Mouse (Mus musculus) hindbrain, embryonic 10.5 days (tissue): ENCODE results near the gene Prss54. TPM values are rescaled to one million over a fixed set of nuclear protein-coding genes. Genes with fewer than 3 reads are reported as not detected.

Experiments used
- DNase-seq: peaks from one replicate; pipeline ENCODE4 v3.0.0-alpha.2; 2017; ENCODE audit warnings: low spot score
- H3K27ac ChIP-seq: fragments of 300-500 bp; sonication (generic); 2 replicates; pipeline ENCODE4 v1.5.1; 2016; ENCODE audit warnings: mild to moderate bottlenecking, moderate library complexity
- H3K27me3 ChIP-seq: fragments of 300-500 bp; sonication (generic); 2 replicates; pipeline ENCODE4 v1.6.1; 2016; ENCODE audit warnings: mild to moderate bottlenecking; ENCODE audit not compliant: poor library complexity, insufficient read depth, severe bottlenecking
- H3K36me3 ChIP-seq: fragments of 300-500 bp; sonication (generic); 2 replicates; pipeline ENCODE4 v1.6.1; 2016; ENCODE audit warnings: mild to moderate bottlenecking, moderate library complexity
- H3K4me1 ChIP-seq: fragments of 300-500 bp; sonication (generic); replicated peaks from 2 replicates; pipeline ENCODE4 v1.6.1; 2016; ENCODE audit warnings: mild to moderate bottlenecking
- H3K4me3 ChIP-seq: fragments of 300-500 bp; sonication (generic); 2 replicates; pipeline ENCODE4 v1.5.1; 2016; ENCODE audit warnings: mild to moderate bottlenecking, moderate library complexity
- H3K9me3 ChIP-seq: fragments of 300-500 bp; sonication (generic); 2 replicates; pipeline ENCODE4 v1.6.1; 2016; ENCODE audit warnings: mild to moderate bottlenecking, moderate library complexity
- WGBS: fragments of 180-500 bp; shearing (Covaris S2); methylation state at CpG from one replicate; pipeline ENCODE4 v1.1.7; 2016; 5-methylcytosine and 5-hydroxymethylcytosine counted together
- polyA plus RNA-seq: library from polyadenylated mRNA; unstranded; fragments of >200 nt; fragmentation: Nextera tagmentation; extraction: Ambion mirVana; gene quantifications from 2 replicates; pipeline ENCODE4 v1.2.1, GENCODE M21; 2016

Prss54 gene
- polyA plus RNA-seq, 1 experiment from 2014 or later, result not detected

DNA sequence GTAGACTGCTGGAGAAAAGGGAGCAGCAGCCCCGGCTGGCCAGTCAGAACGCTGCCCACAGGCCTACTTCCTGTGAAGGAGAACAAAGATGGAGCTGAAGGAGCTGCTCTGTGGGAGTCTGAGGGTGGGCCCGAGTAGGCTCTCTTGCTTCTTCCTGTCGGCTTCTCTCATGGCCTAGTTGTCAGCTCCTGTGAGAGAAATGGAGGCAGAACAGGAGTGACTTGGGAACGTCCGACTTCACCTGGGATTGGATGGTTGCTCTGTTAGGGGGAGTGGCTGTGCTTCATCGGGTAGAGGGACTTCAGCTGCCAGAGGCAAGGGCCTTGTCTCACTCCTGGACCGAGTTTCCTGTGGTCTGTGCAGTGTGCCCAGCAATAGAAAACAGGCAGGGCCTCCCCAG is 28.2 kb downstream of the Prss54 start:
- no peaks in the 10 kb centered on the region for H3K27me3 ChIP-seq
- 69% methylated on average over 8 of the region's 8 CpGs for WGBS
- peaks cover 38% of the 10 kb centered on the region for H3K4me1 ChIP-seq
- no peak overlapping the region for H3K4me3 ChIP-seq
- no peak for DNase-seq
- no peaks in the 10 kb centered on the region for H3K36me3 ChIP-seq
- no peaks in the 10 kb centered on the region for H3K9me3 ChIP-seq
- peak overlapping the region; percentile 59; the same call in 1 of the 2 replicates for H3K27ac ChIP-seq

DNA sequence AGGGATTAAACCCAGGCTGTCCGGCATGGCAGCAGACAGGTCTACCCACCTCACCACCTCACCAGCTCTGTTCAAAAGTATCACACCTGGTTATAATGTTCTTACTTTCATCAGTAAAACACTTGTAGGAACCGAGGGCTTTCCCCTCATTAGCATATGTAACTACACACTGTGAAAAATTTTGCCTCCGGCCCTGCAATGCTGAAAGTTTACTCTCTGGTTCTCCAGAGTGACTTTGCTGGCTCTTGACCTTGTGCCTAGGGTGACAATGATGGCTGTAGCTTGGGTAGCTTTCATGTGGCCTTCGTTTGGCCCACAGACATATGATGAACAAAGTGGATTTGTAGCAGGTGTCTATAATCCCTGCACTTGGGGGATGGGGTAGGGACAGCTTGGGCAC is 29.2 kb downstream of the Prss54 start:
- WGBS, result 96% methylated on average over 4 of the region's 4 CpGs
- H3K36me3 ChIP-seq, result no peaks in the 10 kb centered on the region
- no peak overlapping the region for H3K4me3 ChIP-seq
- H3K27ac ChIP-seq, result no peak overlapping the region
- no peaks in the 10 kb centered on the region for H3K9me3 ChIP-seq
- no peak for DNase-seq
- no peaks in the 10 kb centered on the region for H3K27me3 ChIP-seq
- H3K4me1 ChIP-seq, result peaks cover 38% of the 10 kb centered on the region

- Histone ChIP-seq H3K4me3 (no peak overlapping the region), H3K9me3 (no peaks in the 10 kb centered on the region), H3K27ac (peak overlapping the region; percentile 23; the same call in 1 of the 2 replicates), H3K27me3 (no peaks in the 10 kb centered on the region), H3K36me3 (no peaks in the 10 kb centered on the region), H3K4me1 (peaks cover 29% of the 10 kb centered on the region)
- WGBS, result 79% methylated on average over 17 of the region's 17 CpGs
- DNase-seq, result no peak
These were observed 30.3 kb downstream of the Prss54 start for GRCm38 (mm10) chr8:95545815-95546214.

DNA sequence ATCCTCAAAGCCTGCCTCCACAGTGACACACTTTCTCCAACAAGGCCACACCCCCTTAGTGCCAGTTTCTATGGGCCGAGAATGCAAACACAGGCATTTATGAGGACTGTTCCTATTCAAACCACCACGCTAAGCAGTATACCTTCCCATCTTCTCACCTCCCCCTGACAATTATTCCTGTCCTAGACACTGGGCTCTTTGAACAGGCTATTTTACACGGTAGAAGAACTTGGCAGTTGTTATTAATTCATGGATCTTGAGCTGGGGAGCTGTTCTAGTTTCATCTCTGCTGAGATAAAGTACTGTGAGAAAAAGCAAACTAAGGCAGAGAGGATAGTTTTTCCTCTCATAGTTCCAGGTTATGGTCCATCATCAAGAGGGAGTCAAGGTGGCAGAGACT is 33.1 kb downstream of the Prss54 start:
- Histone ChIP-seq H3K27ac (no peak overlapping the region), H3K4me3 (no peak overlapping the region), H3K27me3 (no peaks in the 10 kb centered on the region), H3K36me3 (no peaks in the 10 kb centered on the region), H3K4me1 (peaks cover 10% of the 10 kb centered on the region; the same call in 1 of the 2 replicates), H3K9me3 (no peaks in the 10 kb centered on the region)
- 83% methylated on average over 3 of the region's 3 CpGs for WGBS
- no peak for DNase-seq

GRCm38 (mm10) chr8:95542191-95542590 is 33.9 kb downstream of the Prss54 start:
- no peak for DNase-seq
- H3K4me3 ChIP-seq, result no peak overlapping the region
- 95% methylated on average over 6 of the region's 6 CpGs for WGBS

GRCm38 (mm10) chr8:95539487-95539886 is 36.7 kb downstream of the Prss54 start:
- Histone ChIP-seq H3K36me3 (no peaks in the 10 kb centered on the region), H3K4me1 (no peaks in the 10 kb centered on the region), H3K9me3 (no peaks in the 10 kb centered on the region), H3K4me3 (no peak overlapping the region), H3K27ac (no peak overlapping the region), H3K27me3 (no peaks in the 10 kb centered on the region)
- WGBS, result 84% methylated on average over 5 of the region's 5 CpGs
- no peak for DNase-seq

More at GRCm38 (mm10) chr8:95542191-95542590, 33.9 kb downstream of the Prss54 start:
- Histone ChIP-seq H3K9me3 (no peaks in the 10 kb centered on the region), H3K4me1 (0 out of 2 replicates have a peak, but pooled peaks cover 4% of the 10 kb centered on the region), H3K36me3 (no peaks in the 10 kb centered on the region), H3K27ac (no peak overlapping the region), H3K27me3 (no peaks in the 10 kb centered on the region)

GRCm38 (mm10) chr8:95533584-95534387 is 42.4 kb downstream of the Prss54 start, which contains the start of gene Ccdc113:
Gene Ccdc113 (plus strand): TSS chr8:95534085.
- Histone ChIP-seq H3K27me3 (no peaks in the 10 kb centered on the region; the same call in 1 of the 2 replicates), H3K4me3 (peak within 1 kb of the TSS; percentile 53), H3K27ac (no peak within 1 kb of the TSS), H3K9me3 (no peaks in the 10 kb centered on the region), H3K36me3 (no peaks in the 10 kb centered on the region), H3K4me1 (peaks cover 12% of the 10 kb centered on the region)
- 9% methylated on average over 33 of the region's 33 CpGs for WGBS
- DNase-seq, result peak; percentile 70

GRCm38 (mm10) chr8:95532206-95532605 is 43.9 kb downstream of the Prss54 start:
- 76% methylated on average over 4 of the region's 4 CpGs for WGBS
- DNase-seq, result no peak
- no peaks in the 10 kb centered on the region for H3K36me3 ChIP-seq
- H3K27ac ChIP-seq, result no peak overlapping the region
- no peaks in the 10 kb centered on the region for H3K9me3 ChIP-seq
- peaks cover 20% of the 10 kb centered on the region for H3K4me1 ChIP-seq
- H3K27me3 ChIP-seq, result no peaks in the 10 kb centered on the region; the same call in 1 of the 2 replicates
- no peak overlapping the region for H3K4me3 ChIP-seq

GRCm38 (mm10) chr8:95528750-95529310 is 47.3 kb downstream of the Prss54 start:
- 65% methylated on average over 9 of the region's 9 CpGs for WGBS
- Histone ChIP-seq H3K9me3 (no peaks in the 10 kb centered on the region), H3K27me3 (no peaks in the 10 kb centered on the region; the same call in 1 of the 2 replicates), H3K4me3 (no peak overlapping the region), H3K4me1 (peaks cover 14% of the 10 kb centered on the region), H3K36me3 (no peaks in the 10 kb centered on the region), H3K27ac (no peak overlapping the region)
- DNase-seq, result no peak

DNA sequence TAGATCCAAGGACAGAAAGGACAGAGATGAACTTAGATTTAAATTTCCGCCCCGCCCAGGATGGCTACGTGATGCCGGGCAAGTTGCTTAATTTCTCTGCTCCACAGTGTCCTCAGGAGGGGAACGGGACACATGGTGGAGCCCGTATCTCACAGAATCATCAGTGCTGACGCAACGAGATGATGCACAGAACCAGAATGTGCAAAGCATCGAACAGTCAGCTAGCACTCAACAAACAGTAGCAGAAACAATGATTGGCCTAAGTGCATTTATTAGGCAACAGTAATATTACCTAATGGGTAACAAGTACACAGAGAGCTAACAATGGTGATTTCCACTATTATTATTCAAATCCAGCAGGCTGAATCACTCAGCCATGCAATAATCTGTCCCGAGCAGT is 47.9 kb downstream of the Prss54 start:
- Histone ChIP-seq H3K27ac (no peak overlapping the region), H3K4me1 (peaks cover 10% of the 10 kb centered on the region; the same call in 1 of the 2 replicates), H3K9me3 (no peaks in the 10 kb centered on the region), H3K4me3 (no peak overlapping the region), H3K36me3 (no peaks in the 10 kb centered on the region), H3K27me3 (no peaks in the 10 kb centered on the region; the same call in 1 of the 2 replicates)
- no peak for DNase-seq
- WGBS, result 80% methylated on average over 10 of the region's 10 CpGs

GRCm38 (mm10) chr8:95523991-95524390 is 52.1 kb downstream of the Prss54 start:
- H3K36me3 ChIP-seq, result no peaks in the 10 kb centered on the region
- H3K27me3 ChIP-seq, result no peaks in the 10 kb centered on the region
- H3K4me1 ChIP-seq, result peaks cover 10% of the 10 kb centered on the region; the same call in 1 of the 2 replicates
- 91% methylated on average over 4 of the region's 4 CpGs for WGBS
- H3K27ac ChIP-seq, result no peak overlapping the region
- H3K4me3 ChIP-seq, result no peak overlapping the region
- no peak for DNase-seq
- no peaks in the 10 kb centered on the region for H3K9me3 ChIP-seq

DNA sequence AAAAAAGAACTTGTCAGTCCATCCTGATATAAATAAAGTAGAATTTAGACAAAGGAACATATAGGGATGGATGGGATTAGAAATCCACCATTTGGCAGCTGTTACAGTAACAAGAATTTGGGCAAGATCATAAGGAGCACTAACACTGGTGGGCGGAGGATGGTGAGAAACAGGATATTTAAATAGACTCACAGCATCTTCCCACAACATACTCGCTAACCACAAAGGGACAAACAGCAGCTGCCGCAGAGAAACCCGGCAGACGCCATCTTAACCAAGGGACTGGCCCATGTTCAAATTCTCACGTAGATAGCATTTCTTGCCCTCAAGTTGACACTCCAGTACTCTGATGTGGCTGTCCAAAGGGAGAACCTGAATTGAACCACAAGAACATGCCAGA is 59.2 kb downstream of the Prss54 start:
- peaks cover 7% of the 10 kb centered on the region for H3K4me1 ChIP-seq
- H3K27me3 ChIP-seq, result no peaks in the 10 kb centered on the region
- no peaks in the 10 kb centered on the region for H3K36me3 ChIP-seq
- no peak for DNase-seq
- H3K9me3 ChIP-seq, result 0 out of 2 replicates have a peak, but pooled peaks cover 2% of the 10 kb centered on the region
- WGBS, result 92% methylated on average over 6 of the region's 6 CpGs
- no peak overlapping the region for H3K4me3 ChIP-seq
- no peak overlapping the region for H3K27ac ChIP-seq

DNA sequence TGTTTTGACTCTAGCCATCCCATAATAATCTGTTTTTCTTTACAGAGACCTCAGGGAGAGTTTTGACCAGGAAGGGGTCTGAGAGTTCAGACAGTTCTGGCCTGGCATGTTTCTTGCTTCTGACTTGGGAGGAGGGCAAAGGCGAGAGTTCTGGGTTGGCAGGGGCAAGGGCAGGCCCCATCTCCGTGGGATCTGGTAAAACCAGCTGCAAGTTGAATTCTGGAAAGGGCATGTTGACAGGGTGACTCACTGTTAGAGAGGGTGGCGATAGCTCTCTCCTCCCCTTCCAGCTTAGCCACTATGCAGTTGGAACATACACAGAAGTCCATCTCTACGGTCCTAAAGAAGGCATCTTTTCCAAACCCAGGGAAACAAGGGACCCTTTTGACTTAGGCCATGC is 62.9 kb downstream of the Prss54 start:
- Histone ChIP-seq H3K4me3 (no peak overlapping the region), H3K27ac (no peak overlapping the region; the same call in 1 of the 2 replicates), H3K36me3 (no peaks in the 10 kb centered on the region), H3K9me3 (no peaks in the 10 kb centered on the region), H3K27me3 (no peaks in the 10 kb centered on the region), H3K4me1 (peaks cover 10% of the 10 kb centered on the region)
- 79% methylated on average over 4 of the region's 4 CpGs for WGBS
- no peak for DNase-seq
